Mouse (Mus musculus) c-Kit-positive CD71-positive TER-119-positive erythroid progenitor cells, embryonic 14.5 days (primary cell): Measurements from ENCODE around the gene Bcar1.

Source experiments
- DNase-seq: peaks from one replicate; pipeline ENCODE4 v3.0.0-alpha.2; 2013; ENCODE audit warnings: low spot score

Bcar1 gene

GRCm38 (mm10) chr8:111678111-111678510 lies 65.5 kb downstream of the Bcar1 start:
- DNase-seq, result peak; percentile 60

GRCm38 (mm10) chr8:111676237-111676636 lies 67.4 kb downstream of the Bcar1 start:
- peak; percentile 14 for DNase-seq

- DNase-seq, result no peak
These were observed 76.9 kb downstream of the Bcar1 start for GRCm38 (mm10) chr8:111666751-111667150.

- peak; percentile 38 for DNase-seq
These were observed 81.1 kb downstream of the Bcar1 start for GRCm38 (mm10) chr8:111662473-111662872.
